Mouse (Mus musculus) naive thymus-derived CD4-positive, alpha-beta T cell, adult 2 months (primary cell): ENCODE data around the gene Tspo2.
"Not testable (repeated sequence)": the region's sequence is repeated elsewhere in the genome, so short reads cannot be mapped to it uniquely, and the experiment has no call there.

ENCODE experiments used
- DNase-seq: peaks from one replicate; pipeline ENCODE4 v3.0.0-alpha.2; 2011; ENCODE audit warnings: low read depth

The Tspo2 gene

DNA sequence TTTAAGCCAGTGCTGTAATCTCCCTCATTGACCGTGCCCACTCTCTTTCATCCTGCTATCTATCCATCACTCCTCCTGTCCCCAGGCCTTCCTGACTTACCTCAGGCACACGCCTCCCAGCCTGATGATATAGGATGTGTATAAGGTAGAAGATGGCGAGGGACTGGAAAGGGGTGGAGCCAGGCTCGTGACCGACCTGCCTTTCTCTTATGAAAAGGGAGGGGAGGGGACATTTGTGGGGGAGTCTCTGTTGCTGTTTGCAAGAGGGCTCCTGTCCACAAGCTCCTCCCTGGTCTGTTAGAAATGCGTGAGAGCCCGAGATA is at the start of gene Tspo2:
Gene Tspo2 (minus strand): TSS at position 170 of the 323 bp plus-strand sequence.
- no peak for DNase-seq

- DNase-seq: no peak
Observed at GRCm38 (mm10) chr17:48500846-48501445, 49.6 kb upstream of the Tspo2 start.

- no peak for DNase-seq
Observed at GRCm38 (mm10) chr17:48497986-48498385, 46.7 kb upstream of the Tspo2 start.

GRCm38 (mm10) chr17:48493986-48494385 is 42.7 kb upstream of the Tspo2 start:
- no peak for DNase-seq

GRCm38 (mm10) chr17:48493582-48493981 is 42.3 kb upstream of the Tspo2 start:
- DNase-seq: no peak

GRCm38 (mm10) chr17:48492621-48493020 is 41.3 kb upstream of the Tspo2 start:
- DNase-seq: no peak

GRCm38 (mm10) chr17:48489466-48489865 is 38.1 kb upstream of the Tspo2 start:
- no peak for DNase-seq

GRCm38 (mm10) chr17:48484191-48484590 is 32.9 kb upstream of the Tspo2 start:
- no peak for DNase-seq

GRCm38 (mm10) chr17:48483764-48484163 is 32.4 kb upstream of the Tspo2 start:
- DNase-seq: no peak

GRCm38 (mm10) chr17:48479952-48480351 is 28.6 kb upstream of the Tspo2 start:
- DNase-seq: no peak

DNA sequence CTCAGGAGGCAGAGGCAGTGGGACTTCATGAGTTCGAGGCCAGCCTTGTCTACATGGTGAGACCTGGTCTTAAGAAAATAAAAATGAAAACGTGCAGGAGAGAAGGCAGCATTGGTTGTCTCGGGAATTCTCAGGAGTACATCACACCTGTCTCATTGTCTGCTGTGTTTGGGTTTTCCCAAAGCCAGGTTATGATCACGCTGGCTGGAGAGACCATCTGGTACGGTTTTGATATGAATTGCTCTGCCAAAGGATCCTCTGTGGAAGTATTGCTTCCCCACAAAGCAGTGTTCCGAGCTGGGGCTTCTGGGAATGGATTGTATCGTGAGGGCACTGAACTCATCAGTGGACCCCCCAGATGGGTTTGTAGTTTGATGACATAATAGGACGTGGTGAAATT is 24.1 kb upstream of the Tspo2 start:
- DNase-seq: no peak

DNA sequence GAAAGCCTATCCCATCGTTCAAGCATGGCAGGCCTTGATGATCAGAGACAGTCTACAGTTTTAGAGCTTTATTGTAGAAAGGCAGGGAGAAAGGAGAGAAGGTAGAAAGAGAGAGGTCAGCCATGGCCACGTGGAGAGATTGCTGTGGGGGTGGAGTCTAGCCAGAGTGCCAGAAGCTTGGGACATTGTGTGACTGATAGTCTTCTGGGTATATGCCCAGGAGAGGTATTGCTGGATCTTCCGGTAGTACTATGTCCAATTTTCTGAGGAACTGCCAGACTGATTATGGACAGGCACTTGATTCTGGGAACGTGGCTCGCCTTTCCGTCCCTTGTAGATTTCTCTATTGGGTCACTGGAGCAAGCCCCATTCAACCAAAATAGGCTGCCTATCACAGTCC is 23.0 kb upstream of the Tspo2 start:
- not testable (repeated sequence) for DNase-seq

- peak; percentile 81 for DNase-seq
Observed at GRCm38 (mm10) chr17:48467395-48468231, 16.3 kb upstream of the Tspo2 start.

GRCm38 (mm10) chr17:48466769-48467394 is 15.6 kb upstream of the Tspo2 start:
- peak; percentile 57 for DNase-seq

- peak; percentile 41 for DNase-seq
Observed at GRCm38 (mm10) chr17:48463391-48463790, 12.1 kb upstream of the Tspo2 start.

GRCm38 (mm10) chr17:48462096-48462495 is 10.8 kb upstream of the Tspo2 start:
- DNase-seq: peak; percentile 81

GRCm38 (mm10) chr17:48457971-48458653 is 6.8 kb upstream of the Tspo2 start:
- DNase-seq: no peak

GRCm38 (mm10) chr17:48455955-48456354 is 4.6 kb upstream of the Tspo2 start:
- DNase-seq: no peak

DNA sequence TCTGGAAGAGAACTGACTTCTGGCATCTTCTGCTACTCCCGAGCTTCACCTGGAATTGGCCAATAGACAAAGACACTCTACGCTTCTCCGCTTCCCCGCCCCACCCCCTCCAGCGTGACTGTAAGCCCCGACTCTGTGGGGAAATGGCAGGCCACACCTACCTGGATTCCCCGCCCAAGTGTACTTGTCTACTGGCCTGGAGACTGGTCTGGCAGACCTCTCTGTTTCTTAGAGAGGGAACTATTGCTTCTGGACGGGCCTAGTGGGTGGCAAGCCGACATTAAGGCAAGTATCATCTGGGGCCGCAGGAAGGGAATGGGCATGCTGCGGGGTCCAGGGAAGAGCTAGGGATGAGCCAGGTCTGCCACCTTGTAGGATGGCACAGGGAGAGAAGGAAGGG is 3.4 kb upstream of the Tspo2 start, which contains the start of gene Unc5cl:
Gene Unc5cl (plus strand): TSS at position 214 of the 400 bp plus-strand sequence.
- DNase-seq: no peak

DNA sequence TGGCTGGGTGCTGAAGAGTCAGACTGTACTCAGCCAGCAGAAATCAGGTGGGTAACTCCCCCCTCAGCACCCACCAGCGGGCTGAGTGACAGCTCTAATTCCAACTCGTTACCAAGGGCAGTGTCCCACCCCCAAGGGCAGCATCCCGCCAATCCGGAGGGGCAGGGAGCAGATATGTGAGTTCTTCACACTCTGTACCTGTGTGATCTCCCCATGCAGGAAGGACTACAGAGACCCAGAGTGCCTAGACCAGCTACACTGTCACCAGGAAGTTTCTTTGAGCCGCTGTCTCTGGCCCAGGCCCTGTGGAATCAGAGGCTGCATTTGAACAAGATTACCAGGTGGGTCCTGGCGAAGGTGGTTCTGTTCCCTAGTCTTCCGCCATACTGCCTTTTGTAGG is 2.9 kb upstream of the Tspo2 start:
- DNase-seq: no peak

DNA sequence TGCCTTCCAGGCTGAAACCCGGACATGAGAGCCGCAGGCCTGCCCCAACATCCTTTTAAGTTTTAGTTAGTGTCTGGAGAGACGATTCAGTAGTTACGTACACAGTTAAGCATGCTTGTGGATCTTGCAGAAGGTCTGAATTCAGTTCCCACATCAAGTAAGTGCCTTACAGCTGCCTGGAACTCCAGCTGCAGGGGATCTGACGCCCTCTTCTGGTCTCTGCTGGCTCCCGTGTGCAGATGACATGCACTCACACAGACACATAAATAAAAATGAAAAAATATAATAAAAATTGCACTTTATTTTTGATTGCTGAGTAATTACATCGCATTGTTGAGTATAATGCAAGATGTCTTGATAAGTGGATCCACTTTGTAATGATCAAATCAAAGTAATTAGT is 2.2 kb upstream of the Tspo2 start:
- no peak for DNase-seq

- no peak for DNase-seq
Observed at GRCm38 (mm10) chr17:48451753-48452444, 577 bp upstream of the Tspo2 start.
